Mouse (Mus musculus) intestine, postnatal 0 days (tissue): ENCODE results near the gene S100a4. TPM values are rescaled to one million over a fixed set of nuclear protein-coding genes. Genes with fewer than 3 reads are reported as not detected.

Source experiments
- ATAC-seq: fragments of 200-750 bp; cut with Nextera tagmentation; 2 replicates; pipeline ENCODE4 v1.8.0; 2017; ENCODE audit warnings: mild to moderate bottlenecking, moderate TSS enrichment, moderate library complexity
- H3K27ac ChIP-seq: fragments of 300-500 bp; sonication (generic); 2 replicates; pipeline ENCODE4 v1.5.1; 2014; ENCODE audit warnings: mild to moderate bottlenecking, low read depth, low read length, moderate library complexity
- H3K27me3 ChIP-seq: fragments of 300-500 bp; sonication (generic); replicated peaks from 2 replicates; pipeline ENCODE4 v1.6.1; 2014; ENCODE audit warnings: low read length, mixed read lengths; ENCODE audit not compliant: control insufficient read depth, insufficient read depth
- H3K36me3 ChIP-seq: fragments of 300-500 bp; sonication (generic); 2 replicates; pipeline ENCODE4 v1.6.1; 2014; ENCODE audit warnings: mild to moderate bottlenecking, moderate library complexity; ENCODE audit not compliant: control insufficient read depth, insufficient read depth
- H3K4me1 ChIP-seq: fragments of 300-500 bp; sonication (generic); replicated peaks from 2 replicates; pipeline ENCODE4 v1.6.1; 2014; ENCODE audit warnings: antibody characterized with exemption, low read length, mixed read lengths; ENCODE audit not compliant: control insufficient read depth, insufficient read depth
- H3K4me2 ChIP-seq: fragments of 300-500 bp; sonication (generic); replicated peaks from 2 replicates; pipeline ENCODE4 v1.6.1; 2014; ENCODE audit warnings: low read depth, mild to moderate bottlenecking, moderate library complexity
- H3K4me3 ChIP-seq: fragments of 300-500 bp; sonication (generic); 2 replicates; pipeline ENCODE4 v1.5.1; 2014; ENCODE audit warnings: low read depth, low read length
- H3K9ac ChIP-seq: fragments of 300-500 bp; sonication (generic); 2 replicates; pipeline ENCODE4 v1.6.1; 2014; ENCODE audit warnings: mild to moderate bottlenecking, low read depth, low read length
- H3K9me3 ChIP-seq: fragments of 300-500 bp; sonication (generic); 2 replicates; pipeline ENCODE4 v1.6.1; 2016; ENCODE audit warnings: mixed run types; ENCODE audit not compliant: control insufficient read depth
- CTCF ChIP-seq: sonication (generic); IDR thresholded peaks from 2 replicates; pipeline ENCODE4 v1.5.1; 2016; ENCODE audit warnings: low read depth, mild to moderate bottlenecking, control low read depth, antibody characterized with exemption, moderate library complexity
- WGBS: fragments of 180-500 bp; shearing (Covaris S2); extraction: QIAGEN DNeasy Blood & Tissue Kit; methylation state at CpG from one replicate; pipeline ENCODE4 v1.1.7; 2014; 5-methylcytosine and 5-hydroxymethylcytosine counted together
- polyA plus RNA-seq: library from polyadenylated mRNA; unstranded; fragments of >200 nt; fragmentation: Nextera tagmentation; extraction: Ambion mirVana; gene quantifications from 2 replicates; pipeline ENCODE4 v1.2.1, GENCODE M21; 2015

S100a4 gene
- polyA plus RNA-seq, 1 experiment from 2014 or later = 8.6 TPM

DNA sequence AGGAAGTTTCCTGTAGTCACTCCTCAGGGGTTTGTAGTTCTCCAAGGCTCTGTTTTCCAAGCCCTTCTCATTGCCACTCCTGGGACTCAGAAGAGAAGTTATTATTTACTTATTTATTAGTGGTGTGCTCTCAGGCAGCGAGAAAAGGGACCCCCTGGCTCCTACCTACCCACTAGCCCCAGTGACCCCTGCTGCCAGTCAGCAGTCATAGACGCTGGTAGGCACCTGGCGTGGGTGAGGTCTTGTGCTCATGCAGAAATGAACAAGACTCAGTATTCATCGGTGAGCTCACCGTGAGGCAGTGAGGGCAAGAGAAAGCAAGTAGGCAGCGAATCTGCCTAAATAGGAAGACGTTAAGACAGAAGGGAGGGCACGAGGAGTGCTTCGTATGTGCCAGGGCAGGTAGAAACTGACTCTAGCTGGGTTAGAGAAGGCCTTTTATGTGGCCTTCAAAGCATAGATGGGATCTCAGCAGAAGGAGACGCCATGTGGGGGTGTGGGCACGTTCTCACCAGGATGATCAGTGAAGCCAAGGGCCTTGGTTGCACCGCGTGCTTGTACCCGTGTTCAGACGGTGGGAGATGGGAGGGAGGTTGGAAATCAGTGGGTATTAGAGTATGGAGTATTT is 17.4 kb upstream of the S100a4 start:
- peak overlapping the region; percentile 46; the same call in 1 of the 2 replicates for H3K27ac ChIP-seq
- no peak overlapping the region for H3K4me3 ChIP-seq
- no peaks in the 10 kb centered on the region for H3K27me3 ChIP-seq
- no peak for ATAC-seq
- WGBS = 79% methylated on average over 15 of the region's 15 CpGs
- H3K9ac ChIP-seq = no peak overlapping the region
- no peaks in the 10 kb centered on the region for H3K9me3 ChIP-seq
- no peak overlapping the region for H3K4me2 ChIP-seq
- peaks cover 7% of the 10 kb centered on the region for H3K4me1 ChIP-seq
- H3K36me3 ChIP-seq = no peaks in the 10 kb centered on the region
- no peak for TF ChIP-seq CTCF

DNA sequence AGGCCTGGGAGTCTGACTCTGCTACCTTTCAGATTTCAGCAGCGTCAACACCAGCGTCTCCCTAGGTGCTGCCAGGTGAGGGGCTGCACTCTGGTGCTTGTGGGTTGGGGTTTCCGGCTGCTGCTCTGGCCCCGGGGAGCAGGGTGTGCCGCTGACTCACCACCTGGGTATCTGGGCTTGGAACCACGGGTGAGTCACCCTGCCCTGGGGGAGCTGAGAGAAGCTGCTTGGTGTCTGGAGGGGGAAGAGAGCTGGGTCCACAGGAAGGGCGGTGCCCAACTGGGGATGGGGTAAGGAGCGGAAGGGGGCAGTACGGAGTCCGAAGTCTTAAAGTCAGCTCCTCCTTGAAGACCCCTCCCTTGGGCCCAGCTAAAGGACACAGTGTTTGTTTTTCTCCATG is 16.7 kb upstream of the S100a4 start:
- peak; percentile 85 for ATAC-seq
- Histone ChIP-seq H3K9me3 (no peaks in the 10 kb centered on the region), H3K27me3 (no peaks in the 10 kb centered on the region), H3K4me2 (no peak overlapping the region), H3K4me1 (peaks cover 7% of the 10 kb centered on the region), H3K9ac (no peak overlapping the region), H3K27ac (peak overlapping the region; percentile 35; the same call in 1 of the 2 replicates), H3K36me3 (no peaks in the 10 kb centered on the region), H3K4me3 (no peak overlapping the region)
- no peak for TF ChIP-seq CTCF
- 19% methylated on average over 10 of the region's 10 CpGs for WGBS

DNA sequence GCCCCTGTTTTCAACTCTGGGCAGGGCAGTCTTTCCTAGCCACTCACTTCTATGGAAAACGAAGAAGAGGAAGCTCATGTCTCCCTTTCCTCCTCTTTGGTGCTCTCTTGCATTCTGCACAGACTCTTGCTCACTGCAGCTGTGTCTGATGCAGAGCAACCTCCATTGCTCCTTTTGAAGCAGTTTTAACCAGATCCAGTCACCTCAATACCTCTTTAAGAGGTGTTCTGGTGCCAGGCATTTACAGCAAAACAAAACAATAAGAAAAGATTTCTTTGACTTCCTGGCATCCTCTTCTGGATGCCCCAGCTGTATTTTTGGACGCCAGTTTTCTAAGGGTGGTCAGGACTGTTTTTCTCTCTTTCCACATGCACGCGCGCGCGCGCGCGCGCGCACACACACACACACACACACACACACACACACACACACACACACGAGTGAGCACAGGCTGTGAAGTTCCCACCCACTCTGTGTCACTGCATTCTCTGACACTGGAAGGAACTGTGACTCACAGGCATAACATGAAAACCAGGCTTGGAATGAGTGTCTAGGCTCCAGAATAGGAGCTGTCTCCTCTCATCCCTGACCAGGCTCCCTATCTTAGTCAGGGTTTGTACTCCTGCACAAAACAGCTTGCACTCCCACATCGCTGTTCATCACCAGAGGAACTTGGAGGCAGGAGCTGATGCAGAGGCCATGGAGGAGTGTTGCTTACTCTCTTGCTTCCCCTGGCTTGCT is 16.0 kb upstream of the S100a4 start:
- Histone ChIP-seq H3K27ac (peak overlapping the region; percentile 35), H3K4me2 (no peak overlapping the region), H3K9ac (no peak overlapping the region), H3K4me3 (no peak overlapping the region), H3K36me3 (no peaks in the 10 kb centered on the region), H3K9me3 (no peaks in the 10 kb centered on the region), H3K4me1 (peaks cover 7% of the 10 kb centered on the region), H3K27me3 (no peaks in the 10 kb centered on the region)
- WGBS = 80% methylated on average over 14 of the region's 14 CpGs
- ATAC-seq = no peak
- TF ChIP-seq CTCF = no peak

GRCm38 (mm10) chr3:90589390-90589789 is 14.2 kb upstream of the S100a4 start:
- Histone ChIP-seq H3K9me3 (no peaks in the 10 kb centered on the region), H3K9ac (no peak overlapping the region), H3K36me3 (no peaks in the 10 kb centered on the region), H3K27ac (no peak overlapping the region), H3K4me3 (no peak overlapping the region), H3K4me1 (peaks cover 7% of the 10 kb centered on the region; the same call in 1 of the 2 replicates), H3K4me2 (no peak overlapping the region), H3K27me3 (no peaks in the 10 kb centered on the region)
- no peak for ATAC-seq
- 0 out of 2 replicates have a peak, but pooled peaks have one; percentile 11 for TF ChIP-seq CTCF
- 77% methylated on average over 6 of the region's 6 CpGs for WGBS

- no peak for TF ChIP-seq CTCF
These were observed 13.6 kb upstream of the S100a4 start, which contains the start of gene S100a2 for GRCm38 (mm10) chr3:90589947-90590346. Gene S100a2 (plus strand): TSS chr3:90590247.

GRCm38 (mm10) chr3:90594466-90594865 is 9.1 kb upstream of the S100a4 start:
- WGBS = 81% methylated on average over 1 of the region's 1 CpGs
- no peak for ATAC-seq
- Histone ChIP-seq H3K27ac (no peak overlapping the region), H3K9me3 (no peaks in the 10 kb centered on the region), H3K4me2 (no peak overlapping the region), H3K4me1 (no peaks in the 10 kb centered on the region), H3K9ac (no peak overlapping the region), H3K4me3 (no peak overlapping the region), H3K36me3 (no peaks in the 10 kb centered on the region), H3K27me3 (no peaks in the 10 kb centered on the region)
- TF ChIP-seq CTCF = no peak

More at GRCm38 (mm10) chr3:90589947-90590346, 13.6 kb upstream of the S100a4 start, which contains the start of gene S100a2:
- H3K9ac ChIP-seq = no peak within 1 kb of the TSS
- ATAC-seq = no peak
- no peak within 1 kb of the TSS for H3K27ac ChIP-seq
- no peak within 1 kb of the TSS for H3K4me3 ChIP-seq
- H3K27me3 ChIP-seq = no peaks in the 10 kb centered on the region
- H3K36me3 ChIP-seq = no peaks in the 10 kb centered on the region
- 92% methylated on average over 8 of the region's 8 CpGs for WGBS
- no peak within 1 kb of the TSS for H3K4me2 ChIP-seq
- peaks cover 7% of the 10 kb centered on the region; the same call in 1 of the 2 replicates for H3K4me1 ChIP-seq
- no peaks in the 10 kb centered on the region for H3K9me3 ChIP-seq
